Mouse (Mus musculus) erythroblast, embryonic 14.5 days (primary cell): Measurements from ENCODE around the gene Gpatch1.

Experiments
- GATA1 ChIP-seq: IDR thresholded peaks from 2 replicates; pipeline ENCODE4 v1.6.1; 2012; ENCODE audit warnings: low read length, inconsistent platforms, mixed read lengths
- TAL1 ChIP-seq: IDR thresholded peaks from 3 replicates; pipeline ENCODE4 v1.6.1; 2012; ENCODE audit warnings: low read length, inconsistent platforms, mixed read lengths

GRCm38 (mm10) chr7:35349022-35349421 is 30.8 kb upstream of the Gpatch1 start:
- no peak for TF ChIP-seq TAL1
- TF ChIP-seq GATA1: no peak
